Mouse (Mus musculus): ENCODE measurements around the gene Ppp1r16b. TPM values are rescaled to one million over a fixed set of nuclear protein-coding genes. Genes with fewer than 3 reads are reported as not detected.

The Ppp1r16b gene
- total RNA-seq, 2 experiments from 2014 or later, result 135 to 156 TPM

DNA sequence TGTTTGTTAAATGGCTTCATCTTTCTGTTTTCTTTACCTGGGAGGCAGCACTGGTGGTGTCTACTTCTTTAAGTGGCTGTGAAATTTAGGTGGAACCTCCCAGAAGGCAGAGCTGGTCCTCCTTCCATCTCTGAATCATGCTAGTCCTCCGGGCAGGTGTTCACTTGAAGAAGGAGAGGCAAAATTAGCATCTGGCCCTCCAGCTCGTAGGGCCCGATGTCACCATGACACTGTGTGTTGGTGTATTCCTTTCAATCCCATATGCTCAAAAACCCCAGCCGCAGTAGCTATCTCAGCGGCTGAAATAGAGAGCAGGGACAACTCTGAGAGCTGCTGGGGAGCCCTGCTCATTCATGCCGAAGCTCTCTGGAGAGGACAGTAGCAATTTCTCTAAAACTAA lies 27.0 kb downstream of the Ppp1r16b start:
- no peak for DNase-seq

DNA sequence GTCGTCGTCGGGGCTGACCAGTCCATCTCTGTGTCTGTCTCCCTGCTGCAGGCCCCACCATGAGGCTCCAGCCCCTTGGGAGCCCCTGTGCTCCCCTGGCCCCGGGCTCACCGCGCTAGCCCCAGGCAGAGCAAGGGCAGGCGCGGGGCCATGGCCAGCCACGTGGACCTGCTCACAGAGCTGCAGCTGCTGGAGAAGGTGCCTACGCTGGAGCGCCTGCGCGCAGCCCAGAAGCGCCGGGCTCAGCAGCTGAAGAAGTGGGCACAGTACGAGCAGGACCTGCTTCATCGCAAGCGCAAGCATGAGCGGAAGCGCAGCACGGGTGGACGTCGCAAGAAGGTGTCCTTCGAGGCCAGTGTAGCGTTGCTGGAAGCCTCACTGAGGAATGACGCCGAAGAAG lies 30.6 kb downstream of the Ppp1r16b start:
- DNase-seq, result no peak

DNA sequence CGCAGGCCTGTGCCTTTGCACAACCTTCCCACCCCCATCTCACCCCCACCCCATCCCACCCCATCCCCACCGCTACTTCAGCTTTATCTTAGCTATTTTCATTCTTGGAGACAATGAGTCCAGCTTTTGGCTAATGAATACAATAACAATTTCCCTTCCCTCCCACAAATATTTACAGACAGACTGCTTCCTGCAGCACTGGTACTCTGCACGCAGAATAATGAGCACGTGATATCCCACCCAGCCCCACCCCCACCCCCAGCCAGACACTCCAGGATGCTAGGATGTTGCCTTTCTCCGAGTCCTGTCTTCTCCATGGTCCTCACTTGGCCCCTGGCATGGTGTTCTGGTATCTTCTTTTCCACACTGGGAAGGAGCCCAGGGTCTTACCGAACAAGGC lies 31.3 kb downstream of the Ppp1r16b start:
- no peak for DNase-seq

DNA sequence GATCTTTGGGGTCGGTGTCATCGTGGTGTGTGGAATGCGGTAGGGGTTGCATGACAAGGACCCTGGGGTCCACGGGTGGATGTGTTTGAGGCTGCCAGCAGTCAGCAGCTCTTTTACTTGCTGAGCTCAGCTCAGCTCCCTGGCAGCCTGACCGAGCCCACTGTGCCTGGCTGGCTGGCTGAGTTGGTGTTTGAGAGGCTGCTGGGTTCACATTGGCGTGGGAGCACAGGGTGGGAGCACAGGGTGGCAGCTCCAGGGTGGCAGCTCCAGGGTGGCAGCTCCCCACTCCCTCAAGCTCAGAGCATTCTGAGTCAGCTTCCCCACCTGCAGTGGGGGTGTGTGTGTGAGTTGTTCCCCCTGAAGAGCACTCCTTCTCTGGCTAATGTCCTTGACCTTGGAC lies 34.7 kb downstream of the Ppp1r16b start:
- no peak for DNase-seq

DNA sequence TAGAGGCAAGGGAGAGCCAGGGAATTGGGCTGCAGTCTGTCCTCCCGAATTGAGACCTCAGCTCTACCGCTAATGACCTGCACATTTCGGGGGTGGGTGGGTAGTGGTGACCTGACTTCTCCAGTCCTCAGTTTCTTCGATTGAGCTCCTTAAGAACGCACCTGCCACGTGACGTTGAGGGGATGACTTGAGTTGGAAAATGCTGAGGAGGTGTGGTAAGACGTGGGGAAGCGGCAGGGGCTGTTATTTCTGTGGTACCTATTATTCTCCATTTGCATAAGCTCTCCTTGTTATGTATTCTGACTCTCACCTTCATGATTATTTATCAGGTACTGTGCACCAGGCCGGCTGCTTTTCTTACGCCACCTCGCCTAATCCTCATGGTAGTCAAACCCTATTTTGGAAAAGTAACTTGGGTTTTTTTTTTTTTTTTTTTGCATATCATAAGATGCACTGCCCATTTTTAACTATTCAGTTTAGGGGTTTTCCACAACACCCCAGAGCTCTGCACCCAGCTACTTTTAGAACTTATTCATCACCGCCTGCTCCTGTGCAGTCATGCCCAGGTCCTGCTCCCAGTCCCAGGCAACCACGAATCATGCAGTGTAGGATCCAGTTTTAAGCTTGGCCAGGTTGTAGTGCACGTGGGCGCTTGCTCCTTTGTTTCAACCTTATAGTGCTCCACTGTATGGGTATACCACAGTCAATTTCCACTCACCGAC lies 35.5 kb downstream of the Ppp1r16b start:
- DNase-seq, result no peak

DNA sequence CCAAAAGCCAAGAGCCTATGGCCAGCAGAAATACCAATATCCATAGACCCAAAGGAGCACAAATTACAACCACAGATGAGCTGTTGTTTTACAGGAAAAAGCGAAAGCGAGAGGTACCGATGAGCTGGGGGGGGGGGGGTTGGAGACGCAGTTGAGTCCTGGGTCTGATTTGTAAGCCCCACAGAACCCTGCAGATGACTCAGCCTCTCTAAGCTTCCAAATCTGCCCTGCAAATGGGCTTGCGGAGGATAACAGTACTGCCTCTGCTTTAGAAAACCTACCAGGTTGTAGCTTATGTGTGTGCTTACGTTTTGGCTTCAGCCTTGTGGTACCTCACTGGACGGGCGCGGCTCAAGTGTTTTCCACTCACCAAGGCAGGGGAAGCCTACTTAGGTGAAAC lies 36.3 kb downstream of the Ppp1r16b start:
- no peak for DNase-seq

DNA sequence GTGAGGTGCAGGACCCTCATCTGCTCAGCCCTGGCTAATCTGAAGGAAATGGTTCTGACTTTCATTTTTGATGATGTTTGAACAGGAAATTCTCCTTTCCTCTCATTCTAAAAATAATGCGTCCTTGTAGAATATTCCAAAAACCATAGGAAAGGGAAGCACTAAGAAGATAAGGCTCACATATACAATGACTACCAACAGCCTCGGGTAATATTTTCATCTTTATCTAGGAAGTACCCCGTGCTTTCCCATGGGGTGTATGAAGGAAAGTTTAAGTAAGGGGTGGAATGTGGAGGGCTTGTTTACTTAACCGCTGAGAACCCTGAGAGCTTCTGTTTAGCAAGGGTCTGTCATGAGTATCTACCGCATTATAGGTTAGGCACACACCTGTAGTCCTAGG lies 37.0 kb downstream of the Ppp1r16b start:
- DNase-seq, result no peak

DNA sequence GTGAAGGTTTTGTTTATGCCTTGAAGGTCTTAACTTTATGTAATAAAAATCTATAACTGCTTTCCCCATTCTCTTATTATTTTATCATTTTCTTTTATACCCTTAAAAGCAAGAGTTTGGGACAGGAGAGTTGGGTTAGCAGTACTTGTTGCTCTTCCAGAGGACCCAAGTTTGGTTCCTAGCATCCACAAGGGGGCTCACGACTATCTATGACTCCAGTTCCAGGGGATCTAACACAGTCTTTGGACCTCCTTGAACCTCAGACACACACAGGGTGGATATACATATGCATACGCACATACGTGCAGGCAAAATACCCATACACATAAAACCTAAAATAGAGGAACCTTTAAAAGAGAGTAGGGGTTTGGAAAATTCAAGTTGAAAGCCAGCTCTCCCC lies 39.5 kb downstream of the Ppp1r16b start:
- no peak for DNase-seq

DNA sequence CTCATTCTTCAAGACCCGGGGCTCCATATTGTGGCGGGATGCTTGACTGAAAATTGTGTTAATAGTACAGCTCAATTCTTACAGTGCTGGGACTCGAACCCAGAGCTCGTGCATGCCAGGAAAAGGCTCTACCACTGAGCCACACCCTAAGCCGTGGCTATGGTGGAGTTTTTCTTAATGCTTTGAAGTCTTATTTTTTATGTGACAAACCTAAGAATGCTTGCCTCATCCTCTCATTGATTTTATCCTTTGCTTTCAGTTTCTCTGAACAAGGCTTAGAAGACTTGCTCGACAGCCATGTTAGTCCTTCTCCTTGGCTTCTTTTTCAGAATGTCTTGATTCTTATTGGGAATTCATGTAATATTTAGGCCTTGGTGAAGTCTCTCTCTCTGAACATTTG lies 40.3 kb downstream of the Ppp1r16b start:
- no peak for DNase-seq

DNA sequence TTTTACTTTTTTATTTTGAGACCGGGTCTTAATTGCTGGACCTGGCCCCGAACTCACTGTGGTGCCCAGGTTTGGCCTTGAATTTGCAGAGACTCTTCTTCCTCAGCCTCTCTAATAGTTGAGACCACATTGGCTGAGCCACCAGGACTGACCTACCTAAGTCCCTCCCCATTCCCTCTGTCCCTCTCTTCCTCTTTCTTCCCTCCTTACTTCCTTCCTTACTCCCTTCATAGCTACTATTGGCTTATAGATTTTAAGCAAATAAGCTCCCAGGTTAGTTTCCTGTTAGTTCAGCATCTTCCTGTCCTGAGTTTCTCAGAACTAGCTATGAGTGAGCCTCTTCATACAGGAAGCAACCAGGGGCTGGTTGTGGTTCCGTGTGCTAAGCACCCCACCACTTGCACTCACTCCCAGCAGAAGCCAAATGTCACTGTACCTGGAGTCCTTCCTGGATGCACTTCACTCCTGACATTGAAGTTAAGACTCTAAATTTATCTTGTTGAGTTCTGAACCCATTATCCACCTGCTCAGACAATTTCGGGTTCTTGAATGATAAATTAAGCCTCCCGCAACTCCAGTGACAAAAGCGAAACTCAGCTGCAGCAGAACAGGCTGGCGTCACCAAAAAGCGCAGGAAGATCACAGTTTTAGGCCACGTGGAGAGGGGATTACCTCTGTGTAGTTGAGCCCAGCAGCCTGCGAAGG lies 41.7 kb downstream of the Ppp1r16b start:
- DNase-seq, result no peak

DNA sequence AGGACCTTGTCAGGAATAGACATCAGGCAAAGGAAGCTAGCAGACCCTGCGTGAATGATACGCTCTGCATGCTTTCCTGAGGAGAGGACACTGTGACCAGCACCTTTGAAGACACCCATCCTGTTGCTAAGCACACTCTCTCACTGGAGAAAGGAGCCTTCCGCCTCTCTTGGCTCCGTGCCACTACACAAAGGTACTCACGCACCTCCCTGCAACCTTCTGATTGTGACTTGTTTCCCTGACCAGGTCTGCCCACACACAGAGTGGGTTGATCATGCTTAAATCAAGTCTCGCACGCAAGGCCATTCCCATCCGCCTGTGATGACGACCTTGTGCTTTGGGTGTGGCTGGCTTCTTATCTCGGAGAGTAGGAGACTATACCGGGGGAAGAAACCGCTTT lies 42.9 kb downstream of the Ppp1r16b start:
- no peak for DNase-seq

DNA sequence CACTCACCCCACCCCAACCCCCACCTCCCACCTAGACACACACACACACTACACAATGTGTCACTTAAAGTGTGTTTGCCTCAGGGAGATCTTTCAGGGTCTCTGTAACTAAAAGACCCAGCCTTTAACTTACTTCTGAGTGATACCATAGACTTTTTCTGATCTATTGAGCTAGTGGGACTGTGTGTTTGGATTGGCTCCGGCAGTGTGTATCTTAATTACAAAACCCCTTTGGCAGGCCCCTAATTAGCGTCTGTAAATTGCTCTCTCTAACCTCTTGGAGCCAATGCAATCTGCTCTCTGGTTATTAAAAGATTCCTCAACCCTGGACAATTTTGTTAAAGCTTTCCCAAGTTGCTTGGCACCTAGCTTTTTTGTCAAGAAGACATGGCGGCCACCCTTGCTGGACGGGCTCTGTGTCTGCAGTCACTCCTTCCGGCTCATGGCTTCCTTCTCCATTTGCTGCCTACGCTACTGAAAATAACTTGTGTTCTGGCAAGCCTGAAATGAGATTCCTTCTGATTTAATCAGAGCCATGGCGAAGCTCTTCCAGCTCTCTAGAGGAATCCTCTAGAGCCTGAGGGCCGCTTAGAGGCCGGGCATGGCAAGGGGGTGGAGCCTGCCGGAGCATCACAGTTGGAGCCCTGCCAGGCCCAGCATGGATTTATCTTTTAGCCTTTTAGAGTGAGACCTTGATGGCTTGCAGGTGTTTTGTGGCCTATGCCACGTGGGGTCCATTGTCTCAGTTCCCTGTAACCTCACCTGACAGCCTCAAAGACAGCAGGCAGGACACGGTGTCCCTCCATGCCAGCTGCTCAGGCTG lies 46.9 kb downstream of the Ppp1r16b start:
- no peak for DNase-seq

DNA sequence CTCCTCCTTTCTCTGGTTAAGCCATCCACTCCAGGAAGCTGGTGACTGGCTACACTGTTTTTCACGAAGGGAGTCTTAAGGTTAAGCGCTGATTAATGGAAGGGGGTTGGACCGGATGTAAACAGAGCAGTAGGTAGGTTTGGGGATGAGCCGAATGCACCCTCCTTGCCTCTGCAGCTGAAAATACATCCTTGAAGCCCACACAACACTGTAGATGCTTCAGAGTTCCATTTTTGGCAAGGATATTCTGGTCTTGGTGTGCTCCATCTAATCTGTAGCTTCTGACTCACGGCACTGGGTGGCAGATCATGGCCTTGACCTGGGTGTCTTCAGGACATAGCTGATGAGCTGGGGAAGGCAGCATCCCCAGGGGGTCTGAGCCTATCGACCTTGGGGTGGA lies 49.6 kb downstream of the Ppp1r16b start:
- no peak for DNase-seq

DNA sequence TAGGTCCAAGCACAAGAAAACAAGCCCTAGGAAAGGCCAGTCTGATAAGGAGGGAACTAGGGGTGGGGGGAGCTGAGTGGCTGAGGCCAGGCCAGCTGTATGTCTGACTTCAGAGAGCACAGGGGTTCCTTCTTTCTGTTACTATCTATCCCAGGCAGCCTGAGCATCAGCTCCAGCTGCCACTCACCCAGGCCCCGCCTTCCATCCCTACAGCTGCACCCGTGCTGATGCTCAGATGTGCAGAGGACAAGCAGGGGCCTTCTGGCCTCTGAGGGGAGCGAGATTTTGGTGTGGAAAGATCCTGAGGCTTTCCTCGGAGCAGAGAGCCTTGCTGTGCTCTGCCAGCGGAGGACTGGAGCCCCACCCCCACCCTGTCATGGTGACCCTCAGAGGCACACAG lies 50.9 kb downstream of the Ppp1r16b start:
- no peak for DNase-seq

DNA sequence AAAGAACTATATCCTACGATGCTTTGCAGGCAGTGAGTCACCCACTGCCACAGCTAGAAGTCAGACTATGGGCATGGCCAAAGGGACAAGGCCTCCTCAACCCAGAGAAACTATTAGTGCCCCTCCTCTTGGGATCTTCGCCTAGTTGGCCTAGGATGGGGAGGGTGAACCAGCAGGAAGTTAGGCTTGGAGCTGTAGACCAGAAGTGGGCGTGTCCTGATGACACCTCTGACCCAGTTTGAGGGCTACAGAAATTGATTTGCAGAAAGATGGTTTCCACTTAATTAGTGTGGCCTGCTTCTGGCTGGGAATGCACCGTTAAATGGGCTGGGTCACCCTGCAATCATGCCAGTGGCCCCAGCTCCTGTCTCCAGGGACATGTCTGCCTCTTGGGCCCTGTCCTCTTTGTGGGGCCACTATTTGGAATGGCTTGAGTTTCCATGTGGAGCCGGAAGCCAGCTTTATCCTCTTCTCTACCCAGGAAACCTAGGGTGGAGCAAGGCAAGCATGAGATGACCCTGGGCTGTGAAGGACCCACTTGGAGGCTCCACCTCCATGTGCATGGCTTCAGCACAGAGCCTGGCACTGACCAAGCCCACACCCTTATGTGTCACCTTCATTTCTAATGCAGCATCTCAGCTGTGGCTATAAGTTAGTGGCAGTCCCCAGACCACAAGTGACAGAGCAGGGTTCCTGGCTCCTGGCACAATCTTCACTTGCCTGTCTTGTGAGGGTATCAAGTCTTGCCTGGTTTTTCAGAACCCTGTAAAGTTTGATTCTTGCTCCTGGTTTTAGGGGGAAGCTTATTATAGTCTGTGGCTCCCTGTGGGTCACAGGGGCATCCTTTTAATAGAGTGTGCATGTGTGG lies 52.6 kb downstream of the Ppp1r16b start:
- DNase-seq, result no peak

DNA sequence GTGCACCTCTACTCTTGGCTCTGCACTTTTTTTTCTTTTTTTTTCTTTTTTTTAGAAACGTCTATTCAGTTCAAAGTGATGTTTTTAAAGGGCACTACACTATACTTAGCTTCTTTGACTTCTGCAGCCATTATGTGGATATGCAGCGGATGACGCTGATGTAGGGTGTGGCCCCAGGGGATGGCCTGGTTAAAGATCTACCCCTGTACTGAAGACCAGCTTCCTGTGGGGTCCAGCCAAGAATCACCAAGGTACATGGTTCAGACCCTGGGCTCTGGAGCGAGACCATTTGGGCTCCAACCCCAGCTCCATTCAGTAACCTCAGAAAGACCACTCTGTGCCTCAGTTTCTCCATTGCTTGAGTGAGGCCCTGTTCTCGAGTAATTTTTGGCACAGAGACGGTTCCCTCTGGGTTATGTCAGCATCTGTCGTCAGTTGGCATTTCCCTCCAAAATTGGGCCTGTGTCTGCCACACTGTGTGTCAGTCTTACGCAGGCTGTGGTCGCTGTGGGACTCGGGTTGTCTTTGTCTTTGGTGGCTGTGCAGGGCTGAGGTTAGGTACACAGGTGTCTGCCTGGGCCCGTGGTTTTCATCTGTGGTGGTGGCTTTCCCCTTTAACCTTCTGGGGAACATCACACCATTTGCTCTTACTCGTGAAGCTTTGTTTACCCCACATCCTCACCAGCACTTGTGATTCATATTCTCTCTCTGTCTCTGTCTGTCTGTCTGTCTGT lies 53.8 kb downstream of the Ppp1r16b start:
- DNase-seq, result no peak

DNA sequence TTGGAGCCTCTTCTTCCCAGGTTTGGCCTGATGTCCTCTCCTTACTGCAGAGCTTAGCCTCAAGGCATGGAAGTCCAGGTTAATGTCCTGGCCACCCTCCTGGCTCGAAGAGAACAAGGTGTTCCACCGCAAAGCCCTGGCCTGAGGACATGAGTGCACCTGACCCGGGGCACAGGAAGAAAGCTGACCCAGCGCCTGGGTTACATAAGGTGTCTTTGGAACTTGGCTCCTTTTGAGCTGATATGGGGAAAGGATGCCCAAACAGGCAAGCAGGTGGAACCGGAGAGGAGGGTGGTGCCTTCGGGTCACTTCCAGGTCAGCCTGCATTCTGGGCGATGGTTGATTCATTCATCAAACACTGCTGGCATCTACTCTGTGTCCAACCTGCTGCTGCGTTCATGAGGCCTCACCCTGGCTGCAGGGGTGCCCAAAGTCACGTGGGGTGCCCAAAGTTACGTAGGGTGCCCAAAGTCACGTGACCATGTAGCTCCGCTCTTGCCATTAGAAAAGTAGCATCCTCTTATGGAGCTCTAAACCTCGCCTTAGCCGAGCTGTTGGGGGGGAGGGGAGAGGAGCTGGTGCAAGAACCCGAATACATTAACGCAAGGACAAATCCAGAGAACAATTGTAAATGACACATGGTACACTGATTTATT lies 55.6 kb downstream of the Ppp1r16b start:
- no peak for DNase-seq

DNA sequence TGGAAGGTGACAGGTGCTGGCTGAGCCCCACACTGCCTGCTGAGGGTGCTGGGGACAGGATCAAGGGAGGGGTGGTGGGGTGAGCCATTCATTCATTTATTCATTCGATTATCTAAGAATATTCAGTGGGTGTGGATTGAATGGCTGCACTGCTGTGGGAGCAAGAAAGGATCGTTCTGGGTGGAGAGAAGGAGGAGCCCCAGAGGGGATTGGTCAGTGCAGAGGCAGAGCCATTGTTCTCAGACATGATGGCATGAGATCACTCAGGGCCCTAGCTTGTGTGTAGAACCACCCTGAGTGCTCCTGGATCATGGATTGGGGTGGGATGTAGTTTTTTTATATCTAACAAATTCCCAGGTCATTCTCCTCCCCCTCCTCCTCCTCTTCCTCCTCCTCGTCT lies 56.3 kb downstream of the Ppp1r16b start:
- DNase-seq, result no peak

DNA sequence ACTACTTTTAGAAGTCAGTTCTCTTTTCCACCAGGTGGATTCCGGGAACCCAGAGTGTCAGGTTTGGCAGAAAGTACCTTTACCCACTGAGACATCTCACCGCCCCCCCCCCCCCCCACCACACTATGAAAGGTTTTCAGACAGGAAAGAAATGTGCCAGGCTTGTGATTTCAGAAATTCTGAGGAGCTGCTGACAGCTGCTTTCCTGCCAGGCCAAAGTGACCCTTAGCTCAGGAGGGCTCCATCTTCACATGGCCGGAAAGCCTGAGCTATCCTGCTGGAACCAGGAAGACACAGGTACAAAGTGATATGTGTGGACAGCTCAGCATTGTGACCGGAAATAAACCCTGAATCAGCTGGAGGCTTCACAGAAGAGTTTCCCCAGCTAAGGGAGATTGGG lies 56.9 kb downstream of the Ppp1r16b start:
- no peak for DNase-seq

DNA sequence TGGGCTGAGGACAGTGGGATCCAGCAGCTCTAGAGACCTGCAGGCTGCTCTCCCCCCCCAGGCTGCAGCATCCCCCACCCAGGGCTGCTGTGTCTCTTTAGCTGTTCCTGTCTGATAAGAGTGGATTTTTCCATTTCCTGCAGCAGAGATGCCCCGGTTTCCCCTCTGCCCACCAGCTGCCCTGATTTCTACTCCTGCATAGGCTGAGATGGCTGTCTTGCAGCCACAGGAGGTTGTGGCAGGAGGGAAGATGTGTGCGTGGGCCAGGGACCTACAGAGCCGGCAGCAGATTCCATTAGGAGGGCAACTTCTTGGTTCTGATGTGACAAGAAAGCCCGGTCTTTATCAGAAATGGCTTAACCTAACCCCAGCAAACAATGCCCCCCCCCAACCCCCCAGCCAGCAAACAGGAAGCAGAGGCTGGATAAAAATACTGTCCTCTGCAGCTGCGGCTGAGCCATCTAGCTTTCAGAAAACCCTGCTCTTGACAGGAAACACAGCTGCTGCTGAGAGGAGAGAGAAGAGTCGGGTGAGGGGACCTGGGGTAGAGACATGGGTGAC lies 57.9 kb downstream of the Ppp1r16b start:
- DNase-seq, result no peak

DNA sequence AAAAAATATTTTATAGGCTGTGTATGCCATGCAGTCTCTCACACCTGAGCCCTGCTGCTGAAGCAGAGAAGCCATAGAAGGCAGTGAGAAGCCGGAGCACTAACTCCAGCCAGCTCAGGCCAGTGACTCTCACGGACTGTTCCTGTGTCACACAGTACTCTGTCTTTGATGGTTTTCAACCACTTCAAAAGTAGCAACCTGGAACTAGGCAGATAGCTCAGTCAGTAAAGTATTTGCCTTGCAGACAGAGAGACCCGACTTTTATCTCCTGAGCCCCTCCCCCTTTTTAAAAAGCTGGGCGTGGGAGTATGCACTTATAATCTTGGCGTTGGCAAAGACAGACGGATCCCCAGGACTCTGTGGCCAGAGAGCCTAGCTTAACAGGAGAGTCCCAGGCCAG lies 58.6 kb downstream of the Ppp1r16b start:
- no peak for DNase-seq

Measured in layer of hippocampus, postnatal 36 days (tissue).